Mouse (Mus musculus) forebrain, embryonic 15.5 days (tissue): ENCODE measurements at regions not wholly inside any gene's neighbourhood (a gene's known extent, or its start where the extent isn't known, plus 50 kb on each side); places are given as distances from the start of the nearest gene placed in this dataset.

Source experiments
- ATAC-seq: fragments of 200-750 bp; cut with Nextera tagmentation; replicated peaks from 2 replicates; pipeline ENCODE4 v1.8.0; 2017; ENCODE audit warnings: mild to moderate bottlenecking, moderate TSS enrichment, moderate library complexity
- H3K27ac ChIP-seq: fragments of 300-500 bp; sonication (generic); replicated peaks from 2 replicates; pipeline ENCODE4 v1.5.1; 2015; ENCODE audit warnings: mild to moderate bottlenecking, inconsistent platforms
- H3K27me3 ChIP-seq: fragments of 300-500 bp; sonication (generic); 2 replicates; pipeline ENCODE4 v1.6.1; 2015; ENCODE audit warnings: inconsistent platforms
- H3K36me3 ChIP-seq: fragments of 300-500 bp; sonication (generic); 2 replicates; pipeline ENCODE4 v1.6.1; 2015; ENCODE audit warnings: mild to moderate bottlenecking, inconsistent platforms
- H3K4me1 ChIP-seq: fragments of 300-500 bp; sonication (generic); 2 replicates; pipeline ENCODE4 v1.6.1; 2015; ENCODE audit warnings: inconsistent platforms
- H3K4me2 ChIP-seq: fragments of 300-500 bp; sonication (generic); replicated peaks from 2 replicates; pipeline ENCODE4 v1.6.1; 2015; ENCODE audit warnings: mild to moderate bottlenecking, inconsistent platforms
- H3K4me3 ChIP-seq: fragments of 300-500 bp; sonication (generic); 2 replicates; pipeline ENCODE4 v1.5.1; 2015; ENCODE audit warnings: mild to moderate bottlenecking, inconsistent platforms
- H3K9ac ChIP-seq: fragments of 300-500 bp; sonication (generic); replicated peaks from 2 replicates; pipeline ENCODE4 v1.6.1; 2015; ENCODE audit warnings: mild to moderate bottlenecking, inconsistent platforms
- H3K9me3 ChIP-seq: fragments of 300-500 bp; sonication (generic); 2 replicates; pipeline ENCODE4 v1.6.1; 2016; ENCODE audit warnings: inconsistent platforms
- WGBS: fragments of 180-500 bp; shearing (Covaris S2); methylation state at CpG from one replicate; pipeline ENCODE4 v1.1.7; 2015; ENCODE audit warnings: mixed read lengths; 5-methylcytosine and 5-hydroxymethylcytosine counted together

GRCm38 (mm10) chr10:83819266-83819949, 96.7 kb downstream of the 1500009L16Rik start:
- no peaks in the 10 kb centered on the region for H3K9me3 ChIP-seq
- no peak overlapping the region for H3K9ac ChIP-seq
- ATAC-seq: peak; percentile 91
- peak overlapping the region; percentile 29 for H3K4me2 ChIP-seq
- H3K4me3 ChIP-seq: no peak overlapping the region
- whole genome bisulfite sequencing: 8% methylated on average over 13 of the region's 13 CpGs
- no peaks in the 10 kb centered on the region for H3K27me3 ChIP-seq
- H3K4me1 ChIP-seq: peaks cover 5% of the 10 kb centered on the region; the same call in 1 of the 2 replicates
- H3K36me3 ChIP-seq: no peaks in the 10 kb centered on the region
- H3K27ac ChIP-seq: no peak overlapping the region

- H3K9me3 ChIP-seq: no peaks in the 10 kb centered on the region
- peak; percentile 59 for ATAC-seq
These were observed 97.2 kb downstream of the 1500009L16Rik start for GRCm38 (mm10) chr10:83819950-83820275.

DNA sequence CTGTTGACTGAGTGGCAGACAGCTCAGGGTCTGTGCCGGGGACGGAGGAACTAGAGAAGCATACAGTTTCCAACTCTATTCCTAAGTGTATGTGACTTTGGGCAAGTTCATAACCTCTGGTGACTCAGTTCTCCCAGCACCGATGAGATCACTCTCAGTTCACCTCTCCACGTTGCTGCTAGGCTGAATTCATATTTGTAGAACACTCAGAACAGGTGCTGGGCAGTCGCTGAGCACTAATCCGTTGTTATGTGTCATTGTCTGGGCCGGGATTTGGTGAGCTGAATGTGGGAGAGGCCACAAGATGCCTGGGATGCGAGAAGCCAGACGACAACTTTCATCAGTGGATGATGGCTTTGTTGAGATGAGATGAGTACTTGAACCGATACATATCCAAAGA, 98.4 kb downstream of the 1500009L16Rik start:
- Histone ChIP-seq H3K4me1 (peaks cover 5% of the 10 kb centered on the region; the same call in 1 of the 2 replicates), H3K36me3 (no peaks in the 10 kb centered on the region), H3K27me3 (no peaks in the 10 kb centered on the region), H3K9ac (no peak overlapping the region), H3K4me3 (no peak overlapping the region), H3K4me2 (no peak overlapping the region), H3K27ac (no peak overlapping the region), H3K9me3 (no peaks in the 10 kb centered on the region)
- no peak for ATAC-seq
- WGBS: 72% methylated on average over 10 of the region's 10 CpGs

More at GRCm38 (mm10) chr10:83819950-83820275, 97.2 kb downstream of the 1500009L16Rik start:
- H3K27ac ChIP-seq: no peak overlapping the region
- peak overlapping the region; percentile 16 for H3K4me2 ChIP-seq
- H3K4me3 ChIP-seq: no peak overlapping the region
- 57% methylated on average over 8 of the region's 8 CpGs for WGBS
- H3K36me3 ChIP-seq: no peaks in the 10 kb centered on the region
- peaks cover 5% of the 10 kb centered on the region; the same call in 1 of the 2 replicates for H3K4me1 ChIP-seq
- no peak overlapping the region for H3K9ac ChIP-seq
- no peaks in the 10 kb centered on the region for H3K27me3 ChIP-seq

DNA sequence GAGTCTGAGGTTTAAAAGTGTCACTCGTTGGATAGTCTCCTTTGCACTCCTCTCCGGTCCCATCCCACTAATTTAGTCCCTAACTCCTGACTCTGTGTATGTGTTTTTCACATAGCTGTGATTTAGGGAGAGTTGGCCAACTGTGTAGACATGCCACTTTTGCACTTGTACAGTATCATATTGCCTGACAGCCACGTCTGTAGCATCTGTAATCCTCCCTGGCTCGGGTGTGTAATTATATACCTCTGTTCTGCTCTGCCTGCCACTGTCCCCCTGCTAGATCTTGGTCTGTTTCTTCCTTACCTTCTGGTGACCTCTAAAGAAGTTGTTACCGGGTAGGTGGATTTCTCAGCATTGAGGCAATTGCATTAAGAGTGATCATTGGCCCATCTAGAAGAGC, 103.4 kb downstream of the 1500009L16Rik start:
- WGBS: 85% methylated on average over 5 of the region's 5 CpGs
- Histone ChIP-seq H3K27me3 (no peaks in the 10 kb centered on the region), H3K4me3 (no peak overlapping the region), H3K9ac (no peak overlapping the region), H3K9me3 (no peaks in the 10 kb centered on the region), H3K4me2 (no peak overlapping the region), H3K4me1 (no peaks in the 10 kb centered on the region), H3K27ac (no peak overlapping the region), H3K36me3 (no peaks in the 10 kb centered on the region)
- no peak for ATAC-seq

GRCm38 (mm10) chr10:83836351-83836750, 113.7 kb downstream of the 1500009L16Rik start:
- Histone ChIP-seq H3K9ac (no peak overlapping the region), H3K4me3 (no peak overlapping the region), H3K36me3 (no peaks in the 10 kb centered on the region), H3K9me3 (no peaks in the 10 kb centered on the region), H3K27ac (no peak overlapping the region), H3K4me2 (no peak overlapping the region), H3K4me1 (no peaks in the 10 kb centered on the region), H3K27me3 (no peaks in the 10 kb centered on the region)
- 78% methylated on average over 5 of the region's 5 CpGs for WGBS
- no peak for ATAC-seq

DNA sequence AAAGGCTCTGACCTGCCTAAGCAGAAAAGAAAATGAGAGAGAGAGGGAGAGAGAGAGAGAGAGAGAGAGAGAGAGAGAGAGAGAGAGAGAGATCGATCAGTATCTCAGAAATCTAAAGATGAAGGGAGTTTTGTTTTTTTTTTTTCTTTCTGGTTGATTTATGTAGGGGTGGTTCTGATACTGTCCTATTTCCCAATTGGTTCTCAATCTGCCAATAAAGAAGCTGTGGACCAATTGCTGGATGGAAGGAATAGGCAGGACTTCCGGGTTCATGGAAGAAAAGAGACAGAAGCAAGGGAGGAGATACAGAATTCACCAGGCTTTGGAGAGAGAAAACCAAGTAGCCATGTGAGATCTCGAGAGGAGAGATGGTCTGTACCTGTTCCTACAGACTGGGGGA, 117.6 kb downstream of the 1500009L16Rik start:
- H3K9ac ChIP-seq: no peak overlapping the region
- no peaks in the 10 kb centered on the region for H3K27me3 ChIP-seq
- no peak for ATAC-seq
- no peaks in the 10 kb centered on the region for H3K9me3 ChIP-seq
- no peaks in the 10 kb centered on the region for H3K4me1 ChIP-seq
- H3K36me3 ChIP-seq: no peaks in the 10 kb centered on the region
- WGBS: 78% methylated on average over 3 of the region's 3 CpGs
- no peak overlapping the region for H3K27ac ChIP-seq
- no peak overlapping the region for H3K4me3 ChIP-seq
- no peak overlapping the region for H3K4me2 ChIP-seq

GRCm38 (mm10) chr10:83850881-83851280, 128.2 kb downstream of the 1500009L16Rik start:
- no peaks in the 10 kb centered on the region for H3K4me1 ChIP-seq
- H3K36me3 ChIP-seq: no peaks in the 10 kb centered on the region
- H3K4me2 ChIP-seq: no peak overlapping the region
- H3K9me3 ChIP-seq: no peaks in the 10 kb centered on the region
- H3K27me3 ChIP-seq: no peaks in the 10 kb centered on the region
- H3K27ac ChIP-seq: no peak overlapping the region
- H3K4me3 ChIP-seq: no peak overlapping the region
- ATAC-seq: no peak
- no peak overlapping the region for H3K9ac ChIP-seq
- WGBS: 78% methylated on average over 4 of the region's 4 CpGs

- H3K27me3 ChIP-seq: no peaks in the 10 kb centered on the region
- WGBS: 69% methylated on average over 5 of the region's 5 CpGs
- H3K4me1 ChIP-seq: no peaks in the 10 kb centered on the region
- no peaks in the 10 kb centered on the region for H3K36me3 ChIP-seq
- H3K9ac ChIP-seq: no peak overlapping the region
- H3K27ac ChIP-seq: no peak overlapping the region
- no peak overlapping the region for H3K4me3 ChIP-seq
- H3K9me3 ChIP-seq: no peaks in the 10 kb centered on the region
- no peak overlapping the region for H3K4me2 ChIP-seq
- no peak for ATAC-seq
These were observed 129.5 kb downstream of the 1500009L16Rik start for GRCm38 (mm10) chr10:83852194-83852593.

- no peak overlapping the region for H3K27ac ChIP-seq
- H3K4me2 ChIP-seq: no peak overlapping the region
- no peak overlapping the region for H3K4me3 ChIP-seq
- H3K27me3 ChIP-seq: no peaks in the 10 kb centered on the region
- no peak overlapping the region for H3K9ac ChIP-seq
- H3K4me1 ChIP-seq: no peaks in the 10 kb centered on the region
- H3K36me3 ChIP-seq: no peaks in the 10 kb centered on the region
- H3K9me3 ChIP-seq: no peaks in the 10 kb centered on the region
- 76% methylated on average over 3 of the region's 3 CpGs for WGBS
- no peak for ATAC-seq
These were observed 130.1 kb downstream of the 1500009L16Rik start for GRCm38 (mm10) chr10:83852806-83853205.

GRCm38 (mm10) chr10:83857794-83858442, 135.3 kb downstream of the 1500009L16Rik start:
- Histone ChIP-seq H3K4me1 (peaks cover 8% of the 10 kb centered on the region; the same call in 1 of the 2 replicates), H3K4me3 (no peak overlapping the region), H3K9me3 (no peaks in the 10 kb centered on the region), H3K36me3 (no peaks in the 10 kb centered on the region), H3K4me2 (no peak overlapping the region), H3K9ac (no peak overlapping the region), H3K27me3 (no peaks in the 10 kb centered on the region), H3K27ac (no peak overlapping the region)
- WGBS: 77% methylated on average over 14 of the region's 14 CpGs
- ATAC-seq: no peak

DNA sequence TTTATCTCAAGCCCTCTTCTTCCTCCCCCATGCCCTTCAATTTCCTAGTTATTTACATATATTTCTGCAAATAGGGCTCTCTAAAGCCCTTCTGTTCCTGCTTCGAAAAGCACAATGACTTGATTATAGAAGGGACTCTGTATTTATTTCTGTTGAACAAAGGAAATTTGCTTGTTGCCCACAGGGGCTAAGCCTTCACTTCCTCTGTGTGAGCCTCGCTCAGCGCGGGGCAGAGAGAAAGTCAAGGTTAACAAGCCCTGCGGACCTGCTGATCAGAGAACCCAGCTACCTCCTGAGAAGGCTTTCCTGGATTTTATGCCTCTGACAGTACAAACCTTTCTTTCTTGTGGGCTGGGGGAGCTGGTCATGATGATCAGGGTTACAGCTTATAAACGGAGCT, 136.0 kb downstream of the 1500009L16Rik start:
- H3K4me1 ChIP-seq: peaks cover 8% of the 10 kb centered on the region; the same call in 1 of the 2 replicates
- H3K9ac ChIP-seq: no peak overlapping the region
- H3K9me3 ChIP-seq: no peaks in the 10 kb centered on the region
- H3K4me3 ChIP-seq: no peak overlapping the region
- no peak for ATAC-seq
- H3K27ac ChIP-seq: no peak overlapping the region
- no peaks in the 10 kb centered on the region for H3K36me3 ChIP-seq
- no peaks in the 10 kb centered on the region for H3K27me3 ChIP-seq
- no peak overlapping the region for H3K4me2 ChIP-seq
- WGBS: 59% methylated on average over 6 of the region's 6 CpGs

DNA sequence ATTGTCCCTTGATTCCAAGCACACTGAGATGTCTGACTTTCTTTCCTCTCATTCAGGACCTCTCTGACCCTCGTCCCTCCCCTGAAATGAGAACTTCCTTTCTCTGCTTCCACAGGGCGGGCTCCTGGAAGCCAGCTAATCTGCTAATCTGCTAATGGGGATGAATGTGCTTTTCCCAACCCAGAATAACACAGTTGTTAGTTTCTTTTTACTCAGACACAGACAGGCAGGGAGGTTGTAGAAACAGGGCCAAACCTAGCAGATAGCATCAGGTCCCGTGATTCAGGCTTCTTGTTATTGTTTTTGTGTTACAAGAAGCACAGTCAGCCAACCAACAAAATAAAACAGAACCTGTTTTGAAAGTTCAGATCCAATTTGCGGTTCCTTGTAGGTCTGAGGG, 137.0 kb downstream of the 1500009L16Rik start:
- no peaks in the 10 kb centered on the region for H3K36me3 ChIP-seq
- H3K4me3 ChIP-seq: no peak overlapping the region
- no peak overlapping the region for H3K4me2 ChIP-seq
- H3K27ac ChIP-seq: no peak overlapping the region
- ATAC-seq: no peak
- H3K9ac ChIP-seq: no peak overlapping the region
- 70% methylated on average over 4 of the region's 4 CpGs for WGBS
- H3K9me3 ChIP-seq: no peaks in the 10 kb centered on the region
- peaks cover 8% of the 10 kb centered on the region; the same call in 1 of the 2 replicates for H3K4me1 ChIP-seq
- no peaks in the 10 kb centered on the region for H3K27me3 ChIP-seq
